Mouse (Mus musculus): Measurements from ENCODE around the gene Spon1. TPM values are rescaled to one million over a fixed set of nuclear protein-coding genes. Genes with fewer than 3 reads are reported as not detected.
A peak's percentile ranks its signal among the peaks of the same experiment; 100 is the strongest.

Spon1 gene
- total RNA-seq, 2 experiments from 2014 or later = 56.1 to 65.2 TPM

- DNase-seq (ENCODE audit: low spot score in 2 of 2) = no peak
Measured at GRCm38 (mm10) chr7:114045814-114046213, 280.0 kb downstream of the Spon1 start.

GRCm38 (mm10) chr7:114053720-114054119 lies 287.9 kb downstream of the Spon1 start:
- no peak for DNase-seq (ENCODE audit: low spot score in 2 of 2)

GRCm38 (mm10) chr7:114058166-114058565 lies 292.4 kb downstream of the Spon1 start:
- DNase-seq (ENCODE audit: low spot score in 2 of 2) = no peak

- DNase-seq (ENCODE audit: low spot score in 2 of 2) = no peak
Measured at GRCm38 (mm10) chr7:114058927-114059441, 293.2 kb downstream of the Spon1 start.

GRCm38 (mm10) chr7:114060445-114060844 lies 294.6 kb downstream of the Spon1 start:
- no peak for DNase-seq (ENCODE audit: low spot score in 2 of 2)

GRCm38 (mm10) chr7:114062451-114062850 lies 296.7 kb downstream of the Spon1 start:
- DNase-seq (ENCODE audit: low spot score in 2 of 2) = no peak

- no peak for DNase-seq (ENCODE audit: low spot score in 2 of 2)
Measured at GRCm38 (mm10) chr7:114063534-114063933, 297.7 kb downstream of the Spon1 start.

- no peak for DNase-seq (ENCODE audit: low spot score in 2 of 2)
Measured at GRCm38 (mm10) chr7:114063966-114064365, 298.2 kb downstream of the Spon1 start.

- no peak for DNase-seq (ENCODE audit: low spot score in 2 of 2)
Measured at GRCm38 (mm10) chr7:114065407-114066185, 299.8 kb downstream of the Spon1 start.

GRCm38 (mm10) chr7:114066529-114067178 lies 300.9 kb downstream of the Spon1 start:
- DNase-seq (ENCODE audit: low spot score in 2 of 2) = peak; percentile 84 to 89

- DNase-seq (ENCODE audit: low spot score in 2 of 2) = no peak
Measured at GRCm38 (mm10) chr7:114068956-114069533, 303.2 kb downstream of the Spon1 start.

GRCm38 (mm10) chr7:114069726-114070457 lies 304.1 kb downstream of the Spon1 start:
- DNase-seq (ENCODE audit: low spot score in 2 of 2) = no peak

- no peak for DNase-seq (ENCODE audit: low spot score in 2 of 2)
Measured at GRCm38 (mm10) chr7:114070458-114070840, 304.7 kb downstream of the Spon1 start.

- no peak for DNase-seq (ENCODE audit: low spot score in 2 of 2)
Measured at GRCm38 (mm10) chr7:114071395-114071794, 305.6 kb downstream of the Spon1 start.

- no peak for DNase-seq (ENCODE audit: low spot score in 2 of 2)
Measured at GRCm38 (mm10) chr7:114071851-114072616, 306.2 kb downstream of the Spon1 start.

GRCm38 (mm10) chr7:114074133-114074532 lies 308.3 kb downstream of the Spon1 start:
- DNase-seq (ENCODE audit: low spot score in 2 of 2) = no peak

GRCm38 (mm10) chr7:114074595-114074994 lies 308.8 kb downstream of the Spon1 start:
- DNase-seq (ENCODE audit: low spot score in 2 of 2) = no peak

- DNase-seq (ENCODE audit: low spot score in 2 of 2) = no peak
Measured at GRCm38 (mm10) chr7:114079343-114079742, 313.5 kb downstream of the Spon1 start.

GRCm38 (mm10) chr7:114080250-114080649 lies 314.5 kb downstream of the Spon1 start:
- no peak for DNase-seq (ENCODE audit: low spot score in 2 of 2)

GRCm38 (mm10) chr7:114081633-114082420 lies 316.0 kb downstream of the Spon1 start:
- no peak for DNase-seq (ENCODE audit: low spot score in 2 of 2)

All from layer of hippocampus, postnatal 14 days (tissue).